Mouse (Mus musculus) myocyte (in vitro differentiated cells): ENCODE results near the gene C1qtnf5. TPM values are rescaled to one million over a fixed set of nuclear protein-coding genes. Genes with fewer than 3 reads are reported as not detected.
A peak's percentile ranks its signal among the peaks of the same experiment; 100 is the strongest.

Experiments used
- H3K27me3 ChIP-seq: one replicate; pipeline ENCODE4 v1.6.1; 2011; ENCODE audit not compliant: control insufficient read depth, insufficient read depth, insufficient read length
- H3K36me3 ChIP-seq: one replicate; pipeline ENCODE4 v1.6.1; 2011; ENCODE audit not compliant: control insufficient read depth, insufficient read depth
- H3K4me2 ChIP-seq: one replicate; pipeline ENCODE4 v1.6.1; 2011; ENCODE audit warnings: low read depth, control low read depth
- H3K4me3 ChIP-seq: one replicate; pipeline ENCODE4 v1.5.1; 2011; ENCODE audit warnings: mild to moderate bottlenecking, control low read depth, moderate library complexity
- H3K79me2 ChIP-seq: one replicate; pipeline ENCODE4 v1.6.1; 2011; ENCODE audit not compliant: control insufficient read depth, insufficient read depth
- H3ac ChIP-seq: one replicate; pipeline ENCODE4 v1.6.1; 2011; ENCODE audit not compliant: control insufficient read depth, insufficient read length
- CEBPB ChIP-seq: IDR thresholded peaks from 2 replicates; pipeline ENCODE4 v1.6.1; 2011; ENCODE audit warnings: mild to moderate bottlenecking, moderate library complexity; ENCODE audit not compliant: poor library complexity, insufficient read depth, severe bottlenecking
- E2F4 ChIP-seq: IDR thresholded peaks from one replicate; pipeline ENCODE4 v1.6.1; 2011; ENCODE audit warnings: mild to moderate bottlenecking, control low read depth, moderate library complexity; ENCODE audit not compliant: insufficient read depth
- MAX ChIP-seq: IDR thresholded peaks from one replicate; pipeline ENCODE4 v1.6.1; 2011; ENCODE audit warnings: low read depth, mild to moderate bottlenecking, control low read depth
- MYOD1 ChIP-seq, 3 experiments: IDR thresholded peaks; one replicate each; pipeline ENCODE4 v1.6.1; 2011; ENCODE audit warnings: control low read depth in 2 of 3, low read depth in 2 of 3, mild to moderate bottlenecking in 2 of 3, moderate library complexity in 1 of 3; ENCODE audit not compliant: insufficient read length in 2 of 3, control insufficient read depth in 1 of 3
- MYOG ChIP-seq, 3 experiments: IDR thresholded peaks; one replicate each; pipeline ENCODE4 v1.6.1; 2011; ENCODE audit warnings: control low read depth in 2 of 3, low read depth in 2 of 3, mild to moderate bottlenecking in 2 of 3; ENCODE audit not compliant: insufficient read length in 2 of 3, control insufficient read depth in 1 of 3, insufficient read depth in 1 of 3
- POLR2A ChIP-seq: IDR thresholded peaks from one replicate; pipeline ENCODE4 v1.6.1; 2011; ENCODE audit warnings: low read depth, mild to moderate bottlenecking, control low read depth, moderate library complexity; ENCODE audit not compliant: insufficient read length
- POLR2AphosphoS2 ChIP-seq: IDR thresholded peaks from one replicate; pipeline ENCODE4 v1.6.1; 2011; ENCODE audit warnings: low read depth, control low read depth; ENCODE audit not compliant: insufficient read length
- REST ChIP-seq: IDR thresholded peaks from one replicate; pipeline ENCODE4 v1.6.1; 2011; ENCODE audit warnings: mild to moderate bottlenecking, control low read depth, moderate library complexity; ENCODE audit not compliant: insufficient read depth, insufficient read length
- SRF ChIP-seq: IDR thresholded peaks from one replicate; pipeline ENCODE4 v1.6.1; 2011; ENCODE audit warnings: low read depth; ENCODE audit not compliant: control insufficient read depth, insufficient read length
- TCF12 ChIP-seq: IDR thresholded peaks from one replicate; pipeline ENCODE4 v1.6.1; 2011; ENCODE audit warnings: mild to moderate bottlenecking, control low read depth; ENCODE audit not compliant: poor library complexity, insufficient read depth, severe bottlenecking
- TCF3 ChIP-seq: IDR thresholded peaks from one replicate; pipeline ENCODE4 v1.6.1; 2011; ENCODE audit warnings: low read depth, control low read depth; ENCODE audit not compliant: insufficient read length
- USF1 ChIP-seq: IDR thresholded peaks from one replicate; pipeline ENCODE4 v1.6.1; 2011; ENCODE audit warnings: low read depth, mild to moderate bottlenecking, control low read depth, moderate library complexity
- polyA plus RNA-seq: library from polyadenylated mRNA; unstranded; fragments of >200 nt; fragmentation: generic; extraction: Trizol; gene quantifications from one replicate; pipeline ENCODE4 v1.2.1, GENCODE M21; 2012; ENCODE audit warnings: missing spikeins

C1qtnf5 gene
- polyA plus RNA-seq, 1 experiment = 0.61 TPM

DNA sequence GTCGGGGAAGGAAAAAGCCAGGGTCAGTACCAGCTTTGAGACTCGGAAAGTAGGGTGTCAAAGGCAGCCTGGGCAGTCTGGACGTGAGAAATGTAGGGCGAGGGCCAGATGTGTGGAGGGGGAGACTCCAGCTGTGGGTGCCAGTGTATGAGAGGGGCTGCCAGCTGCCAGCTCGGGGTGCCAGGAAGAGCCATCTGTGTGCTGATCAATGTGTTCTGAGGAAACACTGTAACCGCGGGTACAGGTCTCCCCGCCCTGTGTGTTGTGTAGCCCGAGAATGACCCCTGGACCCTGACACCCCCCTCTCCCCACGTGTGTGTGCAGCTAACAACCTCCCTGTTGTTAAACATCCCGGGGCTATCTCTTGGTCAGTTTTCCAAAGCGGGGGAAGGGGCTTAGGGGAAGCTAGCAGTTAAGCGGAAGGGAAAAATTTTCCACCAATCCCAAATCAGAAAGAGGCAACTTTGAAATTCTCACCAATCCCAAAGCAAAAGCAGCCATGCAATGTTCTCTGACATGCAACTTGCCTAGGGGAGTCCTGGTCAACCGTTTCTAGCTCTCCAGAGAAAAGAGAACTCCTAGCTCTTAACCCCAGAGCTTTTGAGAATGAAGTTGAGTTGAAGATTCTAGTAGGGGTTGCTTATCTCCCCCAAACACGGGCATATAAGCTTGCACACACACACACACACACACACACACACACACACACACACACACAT is 39.6 kb upstream of the C1qtnf5 start:
- peak overlapping the region; percentile 84 for H3K4me2 ChIP-seq
- no peaks in the 10 kb centered on the region for H3K36me3 ChIP-seq
- H3K4me3 ChIP-seq = peak overlapping the region; percentile 27
- peak overlapping the region; percentile 0 for H3ac ChIP-seq
- no peaks in the 10 kb centered on the region for H3K27me3 ChIP-seq
- H3K79me2 ChIP-seq = no peaks in the 10 kb centered on the region
- TF ChIP-seq TCF3 = no peak
- TF ChIP-seq MYOD1 (IDR thresholded peaks at IDR 0.05; ENCODE audit: control insufficient read depth in 1 of 3, insufficient read length in 2 of 3, low read depth in 2 of 3) = peak in 1 of 3 experiments; percentile 2

DNA sequence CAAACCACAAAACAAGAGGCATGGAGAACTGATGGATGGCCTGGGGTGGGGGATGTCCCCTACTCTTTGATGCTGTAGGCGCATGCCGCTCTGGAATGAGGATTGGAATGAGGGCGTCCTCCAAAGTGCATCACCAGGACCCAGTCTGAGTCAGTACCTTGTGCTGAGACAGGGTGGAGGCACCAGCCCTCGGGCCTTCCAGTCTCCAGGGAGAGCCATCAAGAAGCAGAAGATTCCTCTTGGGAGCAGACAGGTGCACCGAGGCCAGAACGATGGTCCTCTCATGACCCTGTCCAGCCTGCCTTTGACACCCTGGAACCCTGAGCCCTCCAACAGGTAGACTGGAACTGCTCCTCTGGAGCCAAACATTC is 39.1 kb upstream of the C1qtnf5 start:
- Histone ChIP-seq H3K4me3 (peak overlapping the region; percentile 27), H3K4me2 (peak overlapping the region; percentile 21), H3K36me3 (no peaks in the 10 kb centered on the region), H3ac (no peak overlapping the region), H3K79me2 (no peaks in the 10 kb centered on the region), H3K27me3 (no peaks in the 10 kb centered on the region)
- no peak for TF ChIP-seq MYOD1 (IDR thresholded peaks at IDR 0.05; ENCODE audit: control insufficient read depth in 1 of 3, insufficient read length in 2 of 3, low read depth in 2 of 3)

DNA sequence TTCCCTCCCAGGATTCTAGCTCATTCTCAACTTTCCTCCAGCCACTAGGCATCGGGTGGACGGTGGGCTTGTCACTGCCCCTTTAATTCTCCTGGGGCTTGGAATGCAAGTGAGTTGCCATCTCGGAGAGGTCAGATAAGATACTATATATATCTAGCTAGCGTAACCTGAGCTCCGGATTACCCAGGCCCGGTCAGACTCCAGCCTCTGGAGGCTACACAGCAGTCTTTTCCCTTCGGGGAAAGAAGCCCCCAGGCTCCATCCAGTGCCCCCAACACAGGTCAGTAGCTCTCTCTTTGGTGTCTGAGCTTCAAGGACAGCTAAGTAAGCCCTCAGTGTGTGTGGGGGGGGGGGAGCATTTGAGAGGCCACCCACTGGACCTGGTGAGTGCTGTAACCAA is 37.8 kb upstream of the C1qtnf5 start:
- Histone ChIP-seq H3ac (no peak overlapping the region), H3K4me2 (peak overlapping the region; percentile 63), H3K36me3 (no peaks in the 10 kb centered on the region), H3K4me3 (peak overlapping the region; percentile 7), H3K79me2 (no peaks in the 10 kb centered on the region), H3K27me3 (no peaks in the 10 kb centered on the region)
- TF ChIP-seq TCF12 = no peak
- no peak for TF ChIP-seq USF1
- TF ChIP-seq MYOG (IDR thresholded peaks at IDR 0.05; ENCODE audit: control insufficient read depth in 1 of 3, insufficient read depth in 1 of 3, insufficient read length in 2 of 3, low read depth in 2 of 3) = no peak
- TF ChIP-seq E2F4 = no peak
- TF ChIP-seq TCF3 = no peak
- TF ChIP-seq MYOD1 (IDR thresholded peaks at IDR 0.05; ENCODE audit: control insufficient read depth in 1 of 3, insufficient read length in 2 of 3, low read depth in 2 of 3) = no peak
- TF ChIP-seq MAX = no peak

DNA sequence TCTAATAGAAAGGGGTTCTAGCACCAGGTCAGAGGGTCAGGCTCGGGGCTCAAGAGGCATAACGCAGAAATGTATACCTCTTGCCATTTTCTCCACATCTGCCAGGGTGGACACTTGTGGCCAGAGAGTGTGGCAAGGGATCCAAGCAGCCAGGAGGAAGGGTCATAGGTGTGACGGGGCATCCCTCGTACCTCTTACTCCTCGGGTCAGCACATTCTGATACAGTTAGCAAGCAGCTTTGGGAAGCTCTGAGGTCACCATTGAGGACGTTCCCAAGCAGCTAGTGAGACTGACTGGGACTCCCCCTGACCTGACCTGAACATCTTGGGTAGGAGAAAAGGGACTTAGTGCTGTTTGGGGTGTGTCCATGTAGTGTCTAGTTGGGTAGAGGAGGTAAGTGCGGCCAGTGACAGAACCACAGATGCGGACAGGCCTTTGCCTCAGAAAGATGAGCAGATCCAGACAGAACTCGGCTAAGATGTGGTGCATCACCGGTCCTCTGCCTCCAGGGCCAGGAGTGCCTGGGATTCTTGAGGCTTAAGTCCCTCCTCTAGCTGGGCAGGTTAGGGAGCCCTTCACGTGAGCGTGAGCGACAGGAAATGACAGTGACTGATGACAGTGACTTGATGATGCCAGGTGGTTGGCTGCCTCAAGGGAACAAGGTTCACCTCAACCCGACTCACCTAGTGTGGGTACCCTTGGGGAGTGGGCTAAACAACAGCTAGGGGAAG is 36.8 kb upstream of the C1qtnf5 start:
- Histone ChIP-seq H3K4me2 (peak overlapping the region; percentile 63), H3K79me2 (no peaks in the 10 kb centered on the region), H3K27me3 (no peaks in the 10 kb centered on the region), H3K36me3 (no peaks in the 10 kb centered on the region), H3K4me3 (peak overlapping the region; percentile 7), H3ac (no peak overlapping the region)
- TF ChIP-seq TCF3 = no peak
- TF ChIP-seq USF1 = no peak

DNA sequence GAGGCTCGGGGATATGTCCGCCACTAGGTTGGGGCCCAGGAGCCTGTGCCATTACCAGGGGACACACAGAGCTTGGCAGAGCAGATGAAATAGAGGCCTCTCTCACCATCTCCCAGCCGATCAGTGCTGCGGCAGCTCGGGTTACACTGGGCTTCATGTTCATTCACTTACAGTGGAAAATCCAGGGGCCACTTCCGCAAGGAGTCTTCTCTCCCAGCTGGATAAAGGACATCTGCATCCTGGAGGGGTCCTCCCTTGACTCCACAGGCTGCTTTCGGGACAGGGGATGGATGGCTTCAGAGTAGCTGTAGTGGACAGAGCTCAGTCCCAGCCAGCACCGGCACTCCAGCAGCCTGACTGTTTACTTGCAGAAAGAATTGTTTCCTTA is 36.2 kb upstream of the C1qtnf5 start:
- H3K79me2 ChIP-seq = no peaks in the 10 kb centered on the region
- H3K36me3 ChIP-seq = no peaks in the 10 kb centered on the region
- TF ChIP-seq E2F4 (no peak), MYOD1 (IDR thresholded peaks at IDR 0.05; ENCODE audit: control insufficient read depth in 1 of 3, insufficient read length in 2 of 3, low read depth in 2 of 3) (no peak), REST (no peak), TCF3 (no peak), USF1 (no peak)
- no peak overlapping the region for H3ac ChIP-seq
- peak overlapping the region; percentile 63 for H3K4me2 ChIP-seq
- H3K4me3 ChIP-seq = no peak overlapping the region
- no peaks in the 10 kb centered on the region for H3K27me3 ChIP-seq

DNA sequence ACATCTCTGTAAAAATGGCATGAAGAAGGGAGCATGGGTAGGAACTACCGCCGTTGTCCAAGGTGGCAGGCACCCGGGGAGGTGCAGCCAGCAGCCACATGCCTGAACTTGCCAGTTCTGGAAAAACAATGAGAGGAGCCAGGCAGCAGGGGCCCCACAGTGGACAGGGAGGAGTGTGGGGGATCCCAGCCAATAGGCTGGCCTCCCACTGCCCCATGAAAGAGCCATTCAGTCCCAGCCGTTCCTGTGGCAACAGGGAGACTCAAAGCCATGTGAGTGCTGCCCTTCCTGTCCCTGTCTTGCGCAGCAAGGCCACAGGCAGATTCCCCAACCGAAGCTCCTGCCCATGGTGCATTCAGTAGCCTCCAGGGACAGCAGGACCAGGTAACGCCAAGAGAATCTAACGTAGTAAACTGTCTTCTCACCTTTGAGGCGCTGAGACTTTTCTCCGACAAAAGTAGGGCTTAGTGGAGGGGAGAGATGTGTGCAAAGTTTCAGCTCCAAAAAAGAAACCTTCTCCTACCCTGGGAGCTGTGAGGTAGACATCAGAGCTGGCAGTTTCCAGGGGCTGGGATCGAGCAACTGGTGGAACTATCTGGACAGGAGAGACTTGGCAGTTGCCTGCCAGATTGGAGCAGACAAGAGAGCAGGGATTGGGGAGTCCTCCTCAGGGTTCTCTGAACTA is 35.0 kb upstream of the C1qtnf5 start:
- no peaks in the 10 kb centered on the region for H3K36me3 ChIP-seq
- H3ac ChIP-seq = no peak overlapping the region
- peak overlapping the region; percentile 46 for H3K4me2 ChIP-seq
- no peak for TF ChIP-seq POLR2AphosphoS2
- TF ChIP-seq POLR2A = no peak
- no peak for TF ChIP-seq MYOG (IDR thresholded peaks at IDR 0.05; ENCODE audit: control insufficient read depth in 1 of 3, insufficient read depth in 1 of 3, insufficient read length in 2 of 3, low read depth in 2 of 3)
- no peak for TF ChIP-seq USF1
- TF ChIP-seq MAX = no peak
- TF ChIP-seq TCF12 = no peak
- TF ChIP-seq SRF = no peak
- TF ChIP-seq MYOD1 (IDR thresholded peaks at IDR 0.05; ENCODE audit: control insufficient read depth in 1 of 3, insufficient read length in 2 of 3, low read depth in 2 of 3) = no peak
- TF ChIP-seq TCF3 = no peak
- no peak for TF ChIP-seq E2F4
- no peak for TF ChIP-seq REST
- TF ChIP-seq CEBPB = no peak
- no peaks in the 10 kb centered on the region for H3K79me2 ChIP-seq
- no peaks in the 10 kb centered on the region for H3K27me3 ChIP-seq
- no peak overlapping the region for H3K4me3 ChIP-seq
